Mouse (Mus musculus) MEL (cell line): ENCODE measurements around the gene Dhx40. TPM values are rescaled to one million over a fixed set of nuclear protein-coding genes. Genes with fewer than 3 reads are reported as not detected.

Experiments used
- DNase-seq: peaks from one replicate; pipeline ENCODE4 v3.0.0; 2011; ENCODE audit warnings: low read depth, low spot score
- H3K27ac ChIP-seq: 2 replicates; pipeline ENCODE4 v1.5.1; 2012; ENCODE audit warnings: low read depth, mild to moderate bottlenecking, control low read depth, low read length, moderate library complexity; ENCODE audit not compliant: control insufficient read depth
- H3K27me3 ChIP-seq, 2 experiments: fragments of 150-350 bp in 1 of 2; sonication (generic) in 1 of 2; 2 replicates each; pipeline ENCODE4 v1.6.1; 2012; ENCODE audit warnings: low read length in 2 of 2, mild to moderate bottlenecking in 2 of 2, improper control_type of control experiment in 1 of 2, moderate library complexity in 1 of 2; ENCODE audit not compliant: insufficient read depth in 2 of 2, control insufficient read depth in 1 of 2
- H3K36me3 ChIP-seq, 2 experiments: 2 replicates each; pipeline ENCODE4 v1.6.1; 2012 to 2014; ENCODE audit warnings: low read length in 2 of 2, improper control_type of control experiment in 1 of 2, inconsistent platforms in 1 of 2, mild to moderate bottlenecking in 1 of 2; ENCODE audit not compliant: insufficient read depth in 2 of 2, control insufficient read depth in 1 of 2
- H3K4me1 ChIP-seq, 2 experiments: fragments of 150-350 bp in 1 of 2; sonication (generic) in 1 of 2; 2 replicates each; pipeline ENCODE4 v1.6.1; 2012; ENCODE audit warnings: low read length in 2 of 2, improper control_type of control experiment in 1 of 2, mild to moderate bottlenecking in 1 of 2; ENCODE audit not compliant: insufficient read depth in 2 of 2, control insufficient read depth in 1 of 2
- H3K4me3 ChIP-seq, 2 experiments: fragments of 150-350 bp in 1 of 2; sonication (generic) in 1 of 2; 2 replicates each; pipeline ENCODE4 v1.5.1; 2012; ENCODE audit warnings: low read depth in 2 of 2, low read length in 2 of 2, mild to moderate bottlenecking in 2 of 2, moderate library complexity in 2 of 2, control low read depth in 1 of 2, improper control_type of control experiment in 1 of 2; ENCODE audit not compliant: control insufficient read depth in 1 of 2, insufficient read depth in 1 of 2
- H3K79me2 ChIP-seq: 2 replicates; pipeline ENCODE4 v1.6.1; 2012; ENCODE audit warnings: mild to moderate bottlenecking, low read length, moderate library complexity; ENCODE audit not compliant: control insufficient read depth, poor library complexity, insufficient read depth
- H3K9ac ChIP-seq: 2 replicates; pipeline ENCODE4 v1.6.1; 2012; ENCODE audit warnings: low read depth, mild to moderate bottlenecking, control low read depth, low read length, moderate library complexity; ENCODE audit not compliant: control insufficient read depth, poor library complexity, severe bottlenecking
- H3K9me3 ChIP-seq: fragments of 150-350 bp; sonication (generic); replicated peaks from 2 replicates; pipeline ENCODE4 v1.6.1; 2012; ENCODE audit warnings: mild to moderate bottlenecking, low read length, improper control_type of control experiment, moderate library complexity; ENCODE audit not compliant: insufficient read depth
- BHLHE40 ChIP-seq: IDR thresholded peaks from 2 replicates; pipeline ENCODE4 v1.6.1; 2012; ENCODE audit warnings: low read depth, mild to moderate bottlenecking, inconsistent platforms, low read length, improper control_type of control experiment, borderline replicate concordance
- CHD1 ChIP-seq: IDR thresholded peaks from 2 replicates; pipeline ENCODE4 v1.6.1; 2012; ENCODE audit warnings: low read depth, mild to moderate bottlenecking, inconsistent platforms, low read length, improper control_type of control experiment
- CTCF ChIP-seq, 3 experiments: IDR thresholded peaks in 2 of 3; conservative IDR thresholded peaks in 1 of 3; 2 replicates each; pipeline ENCODE4 v1.5.1; 2011 to 2012; ENCODE audit warnings: low read length in 3 of 3, low read depth in 2 of 3, mild to moderate bottlenecking in 2 of 3, improper control_type of control experiment in 1 of 3, inconsistent platforms in 1 of 3, mixed read lengths in 1 of 3, moderate library complexity in 1 of 3; ENCODE audit not compliant: control insufficient read depth in 1 of 3, insufficient read depth in 1 of 3, poor library complexity in 1 of 3, severe bottlenecking in 1 of 3
- ELF1 ChIP-seq: IDR thresholded peaks from 2 replicates; pipeline ENCODE4 v1.6.1; 2014; ENCODE audit warnings: low read depth, mild to moderate bottlenecking, inconsistent platforms, low read length, improper control_type of control experiment, moderate library complexity
- EP300 ChIP-seq, 2 experiments: IDR thresholded peaks; 2 replicates each; pipeline ENCODE4 v1.6.1; 2011; ENCODE audit warnings: improper control_type of control experiment in 2 of 2, low read length in 2 of 2, low read depth in 1 of 2, mild to moderate bottlenecking in 1 of 2
- ETS1 ChIP-seq: IDR thresholded peaks from 2 replicates; pipeline ENCODE4 v1.6.1; 2012; ENCODE audit warnings: low read depth, mild to moderate bottlenecking, inconsistent platforms, low read length, improper control_type of control experiment, moderate library complexity
- GABPA ChIP-seq: IDR thresholded peaks from 2 replicates; pipeline ENCODE4 v1.6.1; 2012; ENCODE audit warnings: low read depth, mild to moderate bottlenecking, inconsistent platforms, low read length, improper control_type of control experiment, moderate library complexity
- GATA1 ChIP-seq: IDR thresholded peaks from 2 replicates; pipeline ENCODE4 v1.6.1; 2011; ENCODE audit warnings: low read depth, low read length, improper control_type of control experiment
- HCFC1 ChIP-seq: IDR thresholded peaks from 2 replicates; pipeline ENCODE4 v1.6.1; 2012; ENCODE audit warnings: low read depth, mild to moderate bottlenecking, inconsistent platforms, low read length, improper control_type of control experiment, moderate library complexity
- KAT2A ChIP-seq: conservative IDR thresholded peaks from 2 replicates; pipeline ENCODE4 v1.6.1; 2012; ENCODE audit warnings: low read depth, low read length, improper control_type of control experiment, inconsistent platforms
- MAX ChIP-seq: IDR thresholded peaks from 2 replicates; pipeline ENCODE4 v1.6.1; 2011; ENCODE audit warnings: low read length, improper control_type of control experiment
- MAZ ChIP-seq: IDR thresholded peaks from 2 replicates; pipeline ENCODE4 v1.6.1; 2012; ENCODE audit warnings: low read depth, mild to moderate bottlenecking, inconsistent platforms, low read length, improper control_type of control experiment
- NRF1 ChIP-seq: IDR thresholded peaks from 2 replicates; pipeline ENCODE4 v1.6.1; 2014; ENCODE audit warnings: low read depth, mild to moderate bottlenecking, inconsistent platforms, low read length, improper control_type of control experiment, moderate library complexity; ENCODE audit not compliant: poor library complexity, insufficient read depth, severe bottlenecking
- RAD21 ChIP-seq: IDR thresholded peaks from 2 replicates; pipeline ENCODE4 v1.6.1; 2011; ENCODE audit warnings: mild to moderate bottlenecking, low read depth, low read length, improper control_type of control experiment
- RCOR1 ChIP-seq: IDR thresholded peaks from 2 replicates; pipeline ENCODE4 v1.6.1; 2012; ENCODE audit warnings: low read depth, mild to moderate bottlenecking, inconsistent platforms, low read length, improper control_type of control experiment
- SIN3A ChIP-seq: IDR thresholded peaks from 2 replicates; pipeline ENCODE4 v1.6.1; 2012; ENCODE audit warnings: low read length, improper control_type of control experiment, inconsistent platforms
- TAL1 ChIP-seq: IDR thresholded peaks from 2 replicates; pipeline ENCODE4 v1.6.1; 2012; ENCODE audit warnings: mild to moderate bottlenecking, inconsistent platforms, low read length, moderate library complexity, mixed read lengths
- TBP ChIP-seq: IDR thresholded peaks from 2 replicates; pipeline ENCODE4 v1.8.0; 2011; ENCODE audit warnings: low read depth, low read length, improper control_type of control experiment
- ZKSCAN1 ChIP-seq: IDR thresholded peaks from 2 replicates; pipeline ENCODE4 v1.6.1; 2012; ENCODE audit warnings: low read depth, mild to moderate bottlenecking, inconsistent platforms, low read length, improper control_type of control experiment, moderate library complexity
- ZMIZ1 ChIP-seq: IDR thresholded peaks from 2 replicates; pipeline ENCODE4 v1.6.1; 2012; ENCODE audit warnings: low read depth, mild to moderate bottlenecking, inconsistent platforms, low read length, improper control_type of control experiment, moderate library complexity
- ZNF384 ChIP-seq: IDR thresholded peaks from 2 replicates; pipeline ENCODE4 v1.6.1; 2012; ENCODE audit warnings: low read depth, mild to moderate bottlenecking, inconsistent platforms, low read length, improper control_type of control experiment
- polyA plus RNA-seq, 2 experiments: library from polyadenylated mRNA; stranded (reverse) in 1 of 2; unstranded in 1 of 2; fragments of >175 nt in 1 of 2; fragments of >200 nt in 1 of 2; gene quantifications; 2 replicates each; pipeline versions ENCODE4 v1.2.1 to v1.2.4; 2012; ENCODE audit warnings: low replicate concordance in 2 of 2, low read depth in 1 of 2; ENCODE audit not compliant: insufficient read length in 2 of 2, insufficient read depth in 1 of 2, missing spikeins in 1 of 2
- total RNA-seq: library from RNA; depleted of rRNA; stranded (reverse); fragments of 300-350 nt; gene quantifications from 2 replicates; pipeline ENCODE4 v1.2.3, GENCODE M21; 2012

Dhx40 gene
- total and polyA plus RNA-seq, 3 experiments: 10.1 to 16.1 TPM; not detected in 1

GRCm38 (mm10) chr11:86752404-86752803, 55.1 kb downstream of the Dhx40 start:
- Histone ChIP-seq H3K9me3 (no peaks in the 10 kb centered on the region), H3K27ac (peak overlapping the region; percentile 19; the same call in 1 of the 2 replicates), H3K9ac (no peak overlapping the region), H3K79me2 (peaks cover 83% of the 10 kb centered on the region), H3K36me3 (peaks cover 31 to 69% of the 10 kb centered on the region in 2 experiments), H3K4me3 (no peak overlapping the region), H3K4me1 (peaks cover 29 to 37% of the 10 kb centered on the region in 2 experiments), H3K27me3 (no peaks in the 10 kb centered on the region)
- peak; percentile 53 for DNase-seq
- no peak for TF ChIP-seq GABPA
- peak; percentile 40 for TF ChIP-seq TAL1
- peak; percentile 41; the same call in 1 of the 2 replicates for TF ChIP-seq ZNF384
- TF ChIP-seq, all 39 proteins: peak for 2

GRCm38 (mm10) chr11:86751010-86751409, 56.5 kb downstream of the Dhx40 start:
- Histone ChIP-seq H3K36me3 (peaks cover 32 to 80% of the 10 kb centered on the region in 2 experiments), H3K9me3 (no peaks in the 10 kb centered on the region), H3K27ac (no peak overlapping the region), H3K9ac (no peak overlapping the region), H3K4me1 (peaks cover 29 to 40% of the 10 kb centered on the region in 2 experiments), H3K79me2 (peaks cover 82% of the 10 kb centered on the region), H3K4me3 (no peak overlapping the region), H3K27me3 (no peaks in the 10 kb centered on the region)
- TF ChIP-seq CHD1 (0 out of 2 replicates have a peak, but pooled peaks have one; percentile 84), TBP (no peak), BHLHE40 (no peak), GATA1 (no peak), ZNF384 (no peak)
- DNase-seq: no peak

DNA sequence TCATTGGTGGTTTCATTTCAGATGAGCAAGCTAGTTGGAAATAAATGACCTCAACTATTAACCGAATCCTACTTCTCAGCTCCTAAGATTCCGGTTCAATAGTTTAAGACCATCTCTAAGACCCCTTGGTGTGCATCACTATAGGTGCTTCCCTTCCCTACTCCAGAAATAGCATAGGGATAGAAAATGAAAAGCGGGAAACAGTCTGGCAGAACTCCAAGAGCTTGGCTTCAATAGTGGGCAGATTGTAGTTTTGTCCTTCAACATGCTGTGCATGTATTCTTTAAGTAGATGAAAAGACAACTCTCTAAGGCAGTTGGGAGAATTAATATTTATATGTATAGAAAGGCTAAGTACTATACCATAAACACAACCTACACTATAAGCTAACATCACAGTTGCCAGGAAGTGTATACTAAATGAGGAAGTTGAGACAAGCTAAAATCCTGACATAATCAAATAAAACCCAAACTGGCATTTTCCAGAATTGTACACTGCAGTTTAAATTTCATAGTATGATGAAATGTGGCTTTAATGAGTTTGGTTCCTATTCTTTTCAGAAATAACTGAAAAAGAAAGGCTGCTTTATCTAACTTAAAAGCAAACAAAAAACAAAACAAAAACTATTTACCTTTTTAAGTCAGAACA, 57.6 kb downstream of the Dhx40 start:
- peaks cover 27 to 80% of the 10 kb centered on the region in 2 experiments for H3K36me3 ChIP-seq
- DNase-seq: peak; percentile 78
- no peaks in the 10 kb centered on the region for H3K27me3 ChIP-seq
- no peak overlapping the region for H3K4me3 ChIP-seq
- 0 out of 2 replicates have a peak overlapping the region, but pooled peaks have one; percentile 12 for H3K27ac ChIP-seq
- TF ChIP-seq TBP: no peak
- TF ChIP-seq CTCF (IDR thresholded peaks at IDR 0.05 in 2 of 3, conservative IDR thresholded peaks at IDR 0.05 in 1 of 3; ENCODE audit: control insufficient read depth in 1 of 3, insufficient read depth in 1 of 3, low read depth in 2 of 3, low read length in 3 of 3, poor library complexity in 1 of 3, severe bottlenecking in 1 of 3): no peak
- TF ChIP-seq HCFC1: no peak
- no peak for TF ChIP-seq RAD21
- no peak for TF ChIP-seq MAX
- no peak for TF ChIP-seq RCOR1
- TF ChIP-seq ETS1: peak; percentile 59; the same call in 1 of the 2 replicates
- TF ChIP-seq ELF1: no peak; the same call in 1 of the 2 replicates
- TF ChIP-seq ZMIZ1: no peak
- TF ChIP-seq EP300 (IDR thresholded peaks at IDR 0.05; ENCODE audit: low read depth in 1 of 2, low read length in 2 of 2): peak; percentile 48 to 58; a peak in 3 of 4 replicates
- TF ChIP-seq ZKSCAN1: no peak
- peak; percentile 29; the same call in 1 of the 2 replicates for TF ChIP-seq SIN3A
- no peak for TF ChIP-seq KAT2A
- no peak for TF ChIP-seq MAZ
- TF ChIP-seq NRF1: no peak
- no peak overlapping the region for H3K9ac ChIP-seq
- peaks cover 32 to 39% of the 10 kb centered on the region in 2 experiments for H3K4me1 ChIP-seq
- H3K79me2 ChIP-seq: peaks cover 83% of the 10 kb centered on the region
- H3K9me3 ChIP-seq: no peaks in the 10 kb centered on the region
